Mouse (Mus musculus) gastrocnemius, adult 18-20 months (tissue): ENCODE results near the gene Itih1. TPM values are rescaled to one million over a fixed set of nuclear protein-coding genes. Genes with fewer than 3 reads are reported as not detected.

ENCODE experiments used
- DNase-seq: peaks from one replicate; pipeline ENCODE4 v3.0.0; 2021; ENCODE audit warnings: low spot score
- total RNA-seq, 2 experiments: library from RNA; stranded (reverse); gene quantifications; 2 replicates each; pipeline ENCODE4 v1.2.3; 2021

The Itih1 gene
- total RNA-seq, 2 experiments from 2014 or later: 0.28 TPM; not detected in 1

DNA sequence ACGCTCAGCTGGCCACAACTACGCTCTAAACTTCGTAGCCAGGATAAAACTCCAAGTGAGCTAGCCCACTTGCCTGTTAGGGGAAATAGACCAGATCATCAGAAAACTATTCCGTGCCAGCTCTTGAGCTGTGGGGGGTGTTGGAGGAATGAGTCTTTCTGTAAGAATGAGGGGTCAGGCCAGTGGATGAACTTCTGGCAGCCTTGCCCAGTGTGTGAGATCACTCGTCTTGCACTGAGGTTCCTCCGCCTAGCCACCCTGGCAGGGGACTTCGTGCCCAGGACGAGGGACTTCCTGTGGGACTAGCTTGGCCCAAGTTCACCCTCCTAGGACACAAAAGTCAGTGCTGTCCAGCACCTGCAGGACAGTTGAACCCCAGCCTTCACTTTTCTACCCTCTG is 38.8 kb downstream of the Itih1 start:
- no peak for DNase-seq

DNA sequence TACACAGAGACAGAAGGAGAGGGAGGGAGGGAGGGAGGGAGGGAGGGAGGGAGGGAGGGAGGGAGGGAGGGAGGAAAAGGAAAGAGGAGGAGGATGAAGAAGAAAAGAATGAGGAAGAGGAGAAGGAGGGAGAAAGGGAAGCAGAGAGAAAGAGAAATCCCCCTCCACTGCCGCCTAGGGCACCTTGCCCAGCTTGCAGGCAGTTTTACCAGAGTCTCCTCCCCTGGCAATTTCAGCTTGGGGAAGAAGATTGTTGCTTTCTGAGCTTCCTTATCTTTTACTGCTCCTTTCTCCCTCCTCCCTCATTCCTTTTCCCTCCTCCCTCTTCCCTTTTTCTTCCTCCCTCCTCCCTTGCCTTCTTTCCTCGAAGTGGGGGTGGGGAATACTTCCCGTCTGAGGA is 40.1 kb downstream of the Itih1 start:
- no peak for DNase-seq

DNA sequence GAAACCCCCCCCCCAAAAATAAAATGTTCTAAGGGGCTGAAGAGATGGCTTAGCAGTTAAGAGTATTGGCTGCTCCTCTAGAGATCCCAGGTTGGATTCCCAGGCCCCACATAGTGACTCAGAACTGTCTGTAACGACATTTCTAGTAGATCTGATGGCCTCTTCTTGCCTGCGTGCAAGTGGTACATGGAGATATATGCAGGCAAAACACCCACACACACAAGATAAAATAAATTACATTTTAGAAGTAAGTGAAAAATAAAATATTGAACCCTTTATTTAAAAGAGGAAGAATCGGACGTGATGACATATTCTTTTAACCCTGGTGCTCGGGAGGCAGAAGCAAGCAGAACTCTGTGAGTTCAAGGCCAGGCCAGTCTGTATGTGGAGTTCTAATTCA is 40.5 kb downstream of the Itih1 start:
- DNase-seq: no peak

DNA sequence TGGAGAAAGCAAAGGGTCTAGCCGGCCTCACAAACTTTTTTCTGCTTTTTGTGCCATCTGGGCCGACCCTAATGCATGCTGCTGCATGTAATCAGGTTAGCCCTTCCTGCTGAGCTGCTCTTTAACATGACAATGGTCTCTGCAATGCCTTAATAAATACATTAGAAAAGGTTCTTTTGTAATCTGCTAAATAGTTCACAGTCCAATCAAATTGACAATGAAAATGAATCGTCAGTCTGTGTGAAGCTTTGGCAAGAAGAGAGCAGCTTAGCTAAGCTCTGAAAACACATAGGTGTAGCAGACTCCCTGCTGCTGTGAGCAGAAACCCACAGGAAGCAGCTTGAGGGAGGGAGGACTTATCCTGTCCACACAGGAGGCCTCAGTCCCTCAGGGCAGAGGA is 43.1 kb downstream of the Itih1 start:
- no peak for DNase-seq

DNA sequence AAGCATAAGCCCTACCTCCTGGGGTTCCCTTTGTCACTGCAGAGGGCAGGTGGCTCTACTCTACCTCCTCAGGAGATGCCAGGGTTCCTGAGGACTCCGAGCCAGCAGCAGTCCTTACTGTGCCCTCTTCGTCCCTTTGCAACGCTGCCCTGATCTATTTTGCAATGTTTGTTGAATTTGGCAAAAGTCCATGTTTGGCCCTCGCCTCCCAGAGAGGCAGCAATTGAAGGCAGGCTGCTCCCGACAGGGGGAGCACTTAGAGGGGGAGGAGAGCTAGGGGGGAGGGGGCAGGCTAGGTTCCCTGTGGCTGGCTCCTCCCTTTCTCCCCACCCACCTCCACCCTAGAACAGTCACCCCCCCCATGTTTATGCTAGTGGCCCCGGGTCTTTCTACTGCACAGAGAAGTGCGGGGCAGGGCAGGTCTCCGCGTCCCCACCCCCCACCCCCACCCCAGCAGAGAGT is 54.8 kb downstream of the Itih1 start:
- DNase-seq: peak; percentile 64

DNA sequence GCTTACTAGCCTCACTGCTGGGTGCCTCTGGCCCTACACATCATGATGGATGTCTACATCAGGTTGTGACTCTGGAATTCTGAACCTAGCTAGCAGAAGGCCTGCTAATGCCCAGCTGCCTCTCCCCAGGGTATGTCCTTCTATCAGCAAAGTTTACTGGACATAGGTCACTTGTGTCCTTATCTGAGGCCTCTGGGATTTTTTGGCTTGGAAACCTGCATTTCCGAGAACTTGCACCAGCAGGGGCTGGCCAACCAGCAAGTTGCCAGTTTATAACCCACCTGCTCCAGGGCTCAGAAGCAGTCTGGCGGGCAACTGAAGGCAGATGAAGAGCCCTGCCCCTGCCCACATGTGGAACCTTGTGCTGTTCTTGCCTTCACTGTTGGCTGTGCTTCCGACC is 56.9 kb downstream of the Itih1 start, which contains the start of gene Itih4:
Gene Itih4, plus strand, starts transcription at position 273 of the 400 bp plus-strand sequence.
- DNase-seq: no peak

DNA sequence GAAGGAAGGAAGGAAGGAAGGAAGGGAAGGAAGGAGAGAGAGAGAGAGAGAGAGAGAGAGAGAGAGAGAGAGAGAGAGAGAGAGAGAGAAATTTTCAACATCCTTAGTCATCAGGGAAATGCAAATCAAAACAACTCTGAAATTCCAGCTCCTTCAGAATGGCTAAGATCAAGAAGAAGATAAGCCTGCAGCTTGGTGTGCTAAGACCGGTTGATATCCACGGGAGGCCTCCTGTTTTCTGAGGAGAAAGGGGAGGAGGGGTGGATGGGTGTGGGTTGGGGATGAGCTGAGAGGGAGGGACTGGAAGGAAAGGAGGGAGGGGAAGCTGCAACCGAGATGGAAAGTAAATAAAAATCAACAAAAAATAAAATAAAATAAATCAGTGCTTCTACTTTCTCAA is 57.8 kb downstream of the Itih1 start:
- DNase-seq: no peak

DNA sequence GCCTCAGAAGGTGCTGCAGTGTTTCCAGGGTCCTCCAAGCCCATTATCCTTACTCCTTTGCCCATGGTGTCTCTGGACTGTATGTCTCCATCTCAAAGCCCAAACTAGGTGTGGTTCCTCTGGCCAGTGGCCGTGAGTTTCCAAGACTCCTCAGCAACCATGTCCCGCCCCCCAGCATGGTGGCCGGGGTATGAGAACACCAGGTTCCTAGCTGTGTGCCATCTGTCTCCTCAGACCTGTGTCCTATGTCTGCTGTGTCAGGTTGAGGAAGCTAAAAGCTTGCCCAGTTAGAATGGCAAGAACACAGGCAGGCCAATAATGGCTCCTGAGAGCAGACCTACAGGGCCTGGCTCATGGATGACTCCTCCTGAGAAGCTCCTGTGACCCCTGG is 61.4 kb downstream of the Itih1 start:
- DNase-seq: no peak

DNA sequence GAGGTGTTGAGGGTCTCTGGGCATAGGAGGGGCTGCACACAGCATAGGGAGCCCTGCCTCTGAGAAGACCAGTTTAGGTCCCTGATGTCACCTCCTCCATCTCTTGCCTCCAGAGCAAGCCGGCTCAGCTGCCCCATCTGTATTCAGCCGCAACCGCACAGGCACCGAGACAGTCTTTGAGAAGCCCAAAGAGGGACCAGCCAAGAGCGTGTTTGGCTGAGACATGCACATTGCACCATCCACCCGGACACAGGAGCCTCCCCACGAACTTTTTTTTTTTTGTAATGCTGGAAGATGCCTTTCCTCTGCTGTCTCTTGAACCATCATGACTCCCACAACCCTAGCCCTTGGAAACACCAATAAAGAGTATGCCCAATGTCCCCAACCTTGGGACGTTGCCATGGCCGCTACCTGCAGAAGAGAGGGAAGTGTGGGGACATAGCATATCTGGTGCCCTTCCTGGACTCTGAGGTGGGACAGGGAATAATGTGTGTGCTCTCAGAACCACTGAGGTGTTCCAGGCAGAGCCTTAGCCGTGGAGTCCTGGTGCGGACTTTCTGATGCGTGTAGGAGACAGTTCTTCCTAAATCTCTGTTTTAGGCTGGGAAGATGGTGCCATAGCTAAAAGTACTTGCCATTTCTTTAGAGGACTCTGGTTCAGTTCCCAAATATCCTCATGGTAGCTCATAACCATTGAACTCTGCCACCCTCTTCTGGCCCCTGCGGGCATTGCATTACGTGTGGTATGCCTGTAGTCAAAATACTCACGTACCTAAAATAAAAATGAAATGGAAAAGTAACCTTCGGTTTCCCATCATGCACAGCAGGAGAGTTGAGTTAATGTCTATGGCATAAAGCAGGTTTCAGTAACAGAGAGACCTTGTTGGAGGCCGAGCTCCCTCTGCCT is 62.0 kb downstream of the Itih1 start:
- DNase-seq: peak; percentile 85

DNA sequence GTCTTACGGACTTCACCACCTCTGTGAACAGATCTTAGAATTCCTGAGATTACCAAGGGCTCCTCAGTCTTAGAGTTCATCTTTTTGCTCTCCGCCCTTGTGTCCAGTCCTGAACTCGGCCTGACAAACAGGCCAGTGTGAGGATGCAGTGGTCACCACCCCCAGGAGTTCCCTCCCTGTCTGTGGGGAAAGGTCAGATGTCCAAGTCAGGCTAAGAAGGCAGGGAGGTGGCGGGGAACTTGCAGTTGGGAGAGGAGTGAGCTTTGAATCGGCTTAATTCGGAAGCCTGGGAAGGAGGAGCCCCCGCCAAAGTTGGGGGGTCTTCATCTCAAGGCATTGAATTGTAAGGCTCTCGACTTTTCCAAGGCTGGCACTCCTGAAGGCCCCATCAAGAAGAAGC is 62.8 kb downstream of the Itih1 start:
- DNase-seq: peak; percentile 49

DNA sequence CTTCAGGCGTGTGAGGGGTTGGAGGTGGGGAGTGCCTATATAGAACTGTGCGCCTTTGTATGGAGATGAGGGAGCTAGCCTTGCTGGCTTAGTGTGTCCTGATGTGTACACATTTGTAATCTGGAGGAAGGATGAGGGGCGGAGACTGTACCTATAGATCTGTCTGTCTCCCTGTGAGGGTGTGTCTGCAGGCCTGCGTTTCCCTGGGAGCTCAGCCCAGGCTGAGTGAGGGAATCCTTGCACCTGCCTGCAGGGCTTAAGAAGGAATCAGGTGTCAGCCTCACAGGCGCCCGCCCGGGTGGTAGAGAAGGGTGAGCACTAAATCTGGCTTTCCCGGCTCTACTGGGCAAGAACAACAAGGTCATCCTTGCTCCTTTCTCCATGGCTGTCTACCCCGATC is 63.3 kb downstream of the Itih1 start:
- DNase-seq: peak; percentile 76

Other genes starting within 250 kb of the Itih1 start
- 10 to 100 TPM; 11.4 to 14.1 TPM for gene Sfmbt1, start 228.4 kb downstream of the Itih1 start, total RNA-seq
- gene Tmem110, start 117.7 kb downstream of the Itih1 start, total RNA-seq: 10 to 100 TPM in 1 of 2 experiments, 1 to 10 TPM in 1; 5.9 to 10.2 TPM
- gene Mustn1, start 64.1 kb downstream of the Itih1 start, total RNA-seq: 100 to 1,000 TPM in 1 of 2 experiments, 10 to 100 TPM in 1; 81.2 to 174 TPM
- gene Itih4, start 56.8 kb downstream of the Itih1 start, total RNA-seq: under 1 TPM; 0.09 to 1.00 TPM
- under 1 TPM; 0.37 to 0.40 TPM for gene Itih3, start 19.5 kb downstream of the Itih1 start, total RNA-seq
- 1 to 10 TPM; 3.9 to 4.3 TPM for gene Nek4, start 8.1 kb upstream of the Itih1 start, total RNA-seq
- gene Glt8d1, start 58.1 kb upstream of the Itih1 start, total RNA-seq: 10 to 100 TPM in 1 of 2 experiments, 1 to 10 TPM in 1; 9.7 to 12.0 TPM
- 100 to 1,000 TPM; 129 to 132 TPM for gene Spcs1, start 58.4 kb upstream of the Itih1 start, total RNA-seq
- gene Pbrm1, start 75.8 kb upstream of the Itih1 start, total RNA-seq: 10 to 100 TPM; 40.1 to 41.1 TPM
- 10 to 100 TPM; 31.8 to 31.9 TPM for gene Gnl3, start 75.9 kb upstream of the Itih1 start, total RNA-seq
- 10 to 100 TPM; 24.6 to 33.8 TPM for gene Smim4, start 185.7 kb upstream of the Itih1 start, total RNA-seq
- gene Nt5dc2, start 187.8 kb upstream of the Itih1 start, total RNA-seq: 1 to 10 TPM in 1 of 2 experiments, under 1 TPM in 1; 0.57 to 1.3 TPM
- 10 to 100 TPM in 1 of 2 experiments, 1 to 10 TPM in 1; 9.7 to 16.7 TPM for gene Stab1, start 225.4 kb upstream of the Itih1 start, total RNA-seq